Mouse (Mus musculus): Measurements from ENCODE around the gene Zfp746. TPM values are rescaled to one million over a fixed set of nuclear protein-coding genes. Genes with fewer than 3 reads are reported as not detected.
"Not testable (repeated sequence)": the region's sequence is repeated elsewhere in the genome, so short reads cannot be mapped to it uniquely, and the experiment has no call there.

The Zfp746 gene
- 10.4 and 10.5 TPM in 2 replicates for polyA plus RNA-seq (2016; fragmentation: Nextera tagmentation; extraction: Ambion mirVana)

- peak within 1 kb of the TSS; percentile 96 for H3K9ac ChIP-seq
- no peaks in the 10 kb centered on the region for H3K27me3 ChIP-seq (replicated peaks)
- no peaks in the 10 kb centered on the region for H3K9me3 ChIP-seq (replicated peaks)
- H3K4me1 ChIP-seq: peaks cover 25% of the 10 kb centered on the region
- ATAC-seq: peak; percentile 92
- peak within 1 kb of the TSS; percentile 87 for H3K4me3 ChIP-seq
- H3K27ac ChIP-seq: peak within 1 kb of the TSS; percentile 90
- WGBS (ENCODE audit: insufficient replicate concordance): under 1% methylated on average over 43 of the region's 53 CpGs
- peak within 1 kb of the TSS; percentile 92 for H3K4me2 ChIP-seq
- H3K36me3 ChIP-seq: peaks cover 21% of the 10 kb centered on the region
Observed at GRCm38 (mm10) chr6:48086471-48086878, at the start of gene Zfp746. Gene Zfp746, minus strand, starts transcription at chr6:48086593.

- ATAC-seq: peak; percentile 60; the same call in 1 of the 2 replicates
- not testable (repeated sequence) for H3K36me3 ChIP-seq; H3K4me1 ChIP-seq; H3K4me2 ChIP-seq; H3K4me3 ChIP-seq; H3K27ac ChIP-seq; H3K9me3 ChIP-seq (replicated peaks); H3K9ac ChIP-seq; H3K27me3 ChIP-seq (replicated peaks)
- 52% methylated on average over 4 of the region's 4 CpGs for WGBS (ENCODE audit: insufficient replicate concordance)
Observed at GRCm38 (mm10) chr6:48121092-48121491, 34.7 kb upstream of the Zfp746 start.

GRCm38 (mm10) chr6:48116036-48116435, 29.6 kb upstream of the Zfp746 start:
- no peak overlapping the region for H3K27ac ChIP-seq
- no peak overlapping the region for H3K9ac ChIP-seq
- no peak overlapping the region for H3K4me3 ChIP-seq
- no peaks in the 10 kb centered on the region for H3K27me3 ChIP-seq (replicated peaks)
- H3K4me1 ChIP-seq: no peaks in the 10 kb centered on the region
- WGBS (ENCODE audit: insufficient replicate concordance): 63% methylated on average over 3 of the region's 3 CpGs
- H3K36me3 ChIP-seq: no peaks in the 10 kb centered on the region
- no peak overlapping the region for H3K4me2 ChIP-seq
- no peak for ATAC-seq
- H3K9me3 ChIP-seq (replicated peaks): no peaks in the 10 kb centered on the region

- H3K4me1 ChIP-seq: peaks cover 25% of the 10 kb centered on the region
- peak overlapping the region; percentile 92 for H3K4me2 ChIP-seq
- 26% methylated on average over 14 of the region's 14 CpGs for WGBS (ENCODE audit: insufficient replicate concordance)
- H3K9me3 ChIP-seq (replicated peaks): no peaks in the 10 kb centered on the region
- no peak overlapping the region for H3K9ac ChIP-seq
- H3K27ac ChIP-seq: no peak overlapping the region
- H3K27me3 ChIP-seq (replicated peaks): no peaks in the 10 kb centered on the region
- no peak for ATAC-seq
- peak overlapping the region; percentile 87 for H3K4me3 ChIP-seq
- peaks cover 14% of the 10 kb centered on the region for H3K36me3 ChIP-seq
Observed at GRCm38 (mm10) chr6:48086957-48087715, 743 bp upstream of the Zfp746 start.

- H3K4me3 ChIP-seq: peak overlapping the region; percentile 87
- peaks cover 25% of the 10 kb centered on the region for H3K4me1 ChIP-seq
- peaks cover 28% of the 10 kb centered on the region for H3K36me3 ChIP-seq
- H3K4me2 ChIP-seq: peak overlapping the region; percentile 92
- no peaks in the 10 kb centered on the region for H3K27me3 ChIP-seq (replicated peaks)
- H3K9ac ChIP-seq: peak overlapping the region; percentile 96
- ATAC-seq: peak; percentile 88
- H3K27ac ChIP-seq: peak overlapping the region; percentile 90
- H3K9me3 ChIP-seq (replicated peaks): no peaks in the 10 kb centered on the region
- WGBS (ENCODE audit: insufficient replicate concordance): 7% methylated on average over 25 of the region's 72 CpGs
Observed at GRCm38 (mm10) chr6:48085521-48086404, 630 bp downstream of the Zfp746 start.

- peaks cover 47% of the 10 kb centered on the region for H3K36me3 ChIP-seq
- no peak overlapping the region for H3K4me2 ChIP-seq
- no peaks in the 10 kb centered on the region for H3K27me3 ChIP-seq (replicated peaks)
- no peak for ATAC-seq
- H3K9me3 ChIP-seq (replicated peaks): no peaks in the 10 kb centered on the region
- H3K4me3 ChIP-seq: no peak overlapping the region
- no peak overlapping the region for H3K9ac ChIP-seq
- WGBS (ENCODE audit: insufficient replicate concordance): 67% methylated on average over 6 of the region's 6 CpGs
- H3K4me1 ChIP-seq: peaks cover 25% of the 10 kb centered on the region
- H3K27ac ChIP-seq: no peak overlapping the region
Observed at GRCm38 (mm10) chr6:48083733-48084191, 2.6 kb downstream of the Zfp746 start.

- Histone ChIP-seq H3K9ac (no peak overlapping the region), H3K4me1 (peaks cover 23% of the 10 kb centered on the region), H3K27me3 (replicated peaks) (no peaks in the 10 kb centered on the region), H3K36me3 (peaks cover 65% of the 10 kb centered on the region), H3K4me3 (no peak overlapping the region), H3K4me2 (no peak overlapping the region), H3K9me3 (replicated peaks) (no peaks in the 10 kb centered on the region), H3K27ac (no peak overlapping the region)
- no peak for ATAC-seq
- WGBS (ENCODE audit: insufficient replicate concordance): 82% methylated on average over 3 of the region's 3 CpGs
Observed at GRCm38 (mm10) chr6:48081952-48082351, 4.4 kb downstream of the Zfp746 start.

GRCm38 (mm10) chr6:48081021-48081420, 5.4 kb downstream of the Zfp746 start:
- ATAC-seq: no peak
- no peak overlapping the region for H3K4me2 ChIP-seq
- no peak overlapping the region for H3K4me3 ChIP-seq
- H3K27me3 ChIP-seq (replicated peaks): no peaks in the 10 kb centered on the region
- WGBS (ENCODE audit: insufficient replicate concordance): 75% methylated on average over 5 of the region's 5 CpGs
- no peak overlapping the region for H3K9ac ChIP-seq
- no peaks in the 10 kb centered on the region for H3K9me3 ChIP-seq (replicated peaks)
- H3K36me3 ChIP-seq: peaks cover 72% of the 10 kb centered on the region
- H3K4me1 ChIP-seq: peaks cover 22% of the 10 kb centered on the region
- no peak overlapping the region for H3K27ac ChIP-seq

GRCm38 (mm10) chr6:48073316-48073715, 13.1 kb downstream of the Zfp746 start:
- no peak overlapping the region for H3K9ac ChIP-seq
- H3K4me1 ChIP-seq: no peaks in the 10 kb centered on the region
- H3K4me2 ChIP-seq: no peak overlapping the region
- H3K4me3 ChIP-seq: no peak overlapping the region
- ATAC-seq: no peak
- H3K9me3 ChIP-seq (replicated peaks): no peaks in the 10 kb centered on the region
- H3K36me3 ChIP-seq: peaks cover 68% of the 10 kb centered on the region
- 56% methylated on average over 5 of the region's 5 CpGs for WGBS (ENCODE audit: insufficient replicate concordance)
- H3K27ac ChIP-seq: no peak overlapping the region
- no peaks in the 10 kb centered on the region for H3K27me3 ChIP-seq (replicated peaks)

GRCm38 (mm10) chr6:48067492-48067891, 18.9 kb downstream of the Zfp746 start:
- no peaks in the 10 kb centered on the region for H3K27me3 ChIP-seq (replicated peaks)
- H3K9me3 ChIP-seq (replicated peaks): no peaks in the 10 kb centered on the region
- no peak overlapping the region for H3K27ac ChIP-seq
- peaks cover 72% of the 10 kb centered on the region for H3K36me3 ChIP-seq
- H3K4me3 ChIP-seq: no peak overlapping the region
- no peak for ATAC-seq
- WGBS (ENCODE audit: insufficient replicate concordance): 76% methylated on average over 3 of the region's 3 CpGs
- H3K4me2 ChIP-seq: no peak overlapping the region
- H3K9ac ChIP-seq: no peak overlapping the region
- peaks cover 8% of the 10 kb centered on the region; the same call in 1 of the 2 replicates for H3K4me1 ChIP-seq

GRCm38 (mm10) chr6:48065587-48066075, 20.8 kb downstream of the Zfp746 start:
- H3K9me3 ChIP-seq (replicated peaks): no peaks in the 10 kb centered on the region
- no peaks in the 10 kb centered on the region for H3K27me3 ChIP-seq (replicated peaks)
- ATAC-seq: no peak
- no peak overlapping the region for H3K9ac ChIP-seq
- no peak overlapping the region for H3K4me3 ChIP-seq
- H3K4me1 ChIP-seq: peaks cover 21% of the 10 kb centered on the region
- peaks cover 74% of the 10 kb centered on the region for H3K36me3 ChIP-seq
- WGBS (ENCODE audit: insufficient replicate concordance): 77% methylated on average over 6 of the region's 6 CpGs
- H3K27ac ChIP-seq: no peak overlapping the region
- no peak overlapping the region for H3K4me2 ChIP-seq

- H3K36me3 ChIP-seq: peaks cover 74% of the 10 kb centered on the region
- H3K27ac ChIP-seq: no peak overlapping the region
- no peak for ATAC-seq
- no peaks in the 10 kb centered on the region for H3K9me3 ChIP-seq (replicated peaks)
- H3K9ac ChIP-seq: no peak overlapping the region
- no peak overlapping the region for H3K4me3 ChIP-seq
- H3K4me1 ChIP-seq: peaks cover 24% of the 10 kb centered on the region
- 86% methylated on average over 14 of the region's 14 CpGs for WGBS (ENCODE audit: insufficient replicate concordance)
- no peaks in the 10 kb centered on the region for H3K27me3 ChIP-seq (replicated peaks)
- H3K4me2 ChIP-seq: no peak overlapping the region
Observed at GRCm38 (mm10) chr6:48064451-48064850, 21.9 kb downstream of the Zfp746 start.

Data from liver, embryonic 12.5 days (tissue).